Mouse (Mus musculus): ENCODE measurements at regions not wholly inside any gene's neighbourhood (a gene's known extent, or its start where the extent isn't known, plus 50 kb on each side); places are given as distances from the start of the nearest gene placed in this dataset.

DNA sequence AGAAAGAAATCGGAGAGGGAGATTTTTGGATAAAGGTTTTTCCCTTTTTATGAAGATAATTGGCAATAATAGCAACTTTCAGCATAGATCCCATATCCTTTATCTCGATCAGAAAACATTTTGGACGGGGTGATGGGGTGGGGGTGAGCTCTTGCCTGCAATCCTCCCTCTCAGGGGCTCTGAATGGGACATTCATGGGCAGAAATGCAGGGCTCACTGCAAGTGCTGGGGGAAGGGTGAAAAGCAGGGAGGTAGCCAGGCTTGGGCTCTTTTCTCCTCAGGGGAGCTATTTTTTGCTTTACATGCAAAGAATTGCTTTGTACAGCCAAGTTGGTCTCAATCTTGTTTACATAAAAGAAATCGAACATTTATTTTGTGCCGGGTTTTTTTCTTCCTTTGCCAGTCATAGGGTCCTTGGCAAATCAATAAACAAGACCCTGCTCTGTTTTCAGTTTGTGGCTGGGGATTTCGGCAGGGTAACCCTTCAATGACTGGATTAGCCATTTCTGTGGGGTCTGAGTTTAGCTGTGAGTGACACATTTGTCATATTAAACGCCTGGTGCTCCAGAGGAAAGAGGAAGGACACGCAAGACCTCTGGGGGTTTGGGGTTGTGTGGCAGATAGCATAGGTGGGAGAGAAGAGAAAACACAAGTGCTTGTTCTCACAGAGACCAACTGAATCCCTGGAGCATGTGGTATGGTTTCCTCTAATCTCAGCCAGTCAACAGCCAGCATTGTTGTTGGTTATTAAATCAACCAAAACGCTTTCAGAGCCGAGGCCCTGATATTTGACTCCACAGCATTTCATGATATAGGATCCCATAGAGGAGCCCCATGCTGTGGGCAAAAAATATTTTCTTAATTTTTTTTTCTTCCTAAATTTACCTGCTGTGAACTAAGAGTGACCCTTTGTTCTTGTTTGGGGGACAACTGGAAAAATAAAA, 96.8 kb upstream of the Bmper start:
- no peak for DNase-seq (ENCODE audit: extremely low spot score in 1 of 2, low spot score in 1 of 2)

DNA sequence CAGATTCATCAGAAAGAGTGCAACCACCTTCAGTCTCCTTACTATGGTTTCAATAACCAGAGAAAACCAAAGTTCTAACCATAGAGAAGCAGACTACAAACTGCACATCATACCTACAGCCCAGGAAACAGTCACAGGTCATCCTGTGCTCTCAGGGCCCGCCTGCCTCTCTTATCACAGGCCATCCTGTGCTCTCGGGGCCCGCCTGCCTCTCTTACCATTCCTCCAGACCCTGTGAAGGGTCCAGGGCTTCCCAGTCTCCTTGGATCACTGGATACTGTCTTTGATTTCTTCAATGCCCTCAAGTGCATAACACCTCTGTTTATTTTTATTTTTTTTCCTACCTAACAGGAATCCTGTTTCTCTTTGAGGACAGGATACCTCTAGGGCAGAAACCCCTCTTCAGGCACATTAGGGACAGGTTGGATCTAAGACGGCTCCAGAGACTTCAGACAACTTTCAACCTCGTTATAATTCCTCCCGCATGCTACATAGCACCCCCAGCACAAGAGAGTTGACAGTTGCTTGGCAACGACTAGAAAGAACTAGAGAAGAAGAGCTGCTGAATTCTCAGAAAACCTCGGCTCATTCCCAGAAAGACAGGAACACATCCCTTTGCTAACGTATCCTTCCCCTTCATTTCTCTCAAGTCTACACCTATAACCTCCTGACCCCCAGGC, 95.4 kb upstream of the Bmper start:
- DNase-seq (ENCODE audit: extremely low spot score in 1 of 2, low spot score in 1 of 2), result no peak

DNA sequence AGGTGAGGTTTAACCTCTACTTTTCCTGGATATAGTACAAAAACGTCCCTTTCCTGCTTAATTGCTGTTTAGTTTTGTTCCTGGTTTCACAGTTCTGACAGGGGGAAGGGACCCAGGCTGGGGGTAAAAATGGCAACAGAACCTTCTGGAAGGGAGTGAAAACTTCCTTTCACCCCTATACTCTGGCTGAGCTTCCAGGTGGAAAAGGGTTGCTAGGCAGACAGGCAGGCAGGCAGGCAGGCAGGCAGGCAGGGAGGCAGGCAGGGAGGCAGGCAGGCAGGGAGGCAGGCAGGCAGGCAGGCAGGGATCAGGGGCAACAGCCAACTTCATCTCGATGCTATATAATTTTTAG, 94.9 kb upstream of the Bmper start:
- no peak for DNase-seq (ENCODE audit: extremely low spot score in 1 of 2, low spot score in 1 of 2)

DNA sequence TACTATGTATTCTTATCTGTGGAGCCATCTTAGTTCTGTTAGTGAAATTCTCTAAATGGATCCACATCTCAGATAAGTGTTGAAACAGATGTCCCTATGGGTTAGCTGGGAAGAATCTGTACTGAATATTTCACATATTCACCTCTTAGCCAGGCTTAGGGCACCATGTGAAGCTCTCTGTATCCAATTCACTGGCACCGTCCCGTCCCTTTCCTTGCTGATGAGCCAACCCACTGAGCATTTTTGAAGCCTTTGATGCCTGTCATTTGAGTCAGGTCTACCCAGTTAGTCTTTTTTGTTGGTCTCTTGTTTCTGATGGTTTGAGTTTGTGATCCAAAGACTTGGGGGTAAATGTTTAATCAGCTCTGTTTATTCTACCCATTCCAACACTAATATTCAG, 88.9 kb upstream of the Bmper start:
- no peak for DNase-seq (ENCODE audit: extremely low spot score in 1 of 2, low spot score in 1 of 2)

DNA sequence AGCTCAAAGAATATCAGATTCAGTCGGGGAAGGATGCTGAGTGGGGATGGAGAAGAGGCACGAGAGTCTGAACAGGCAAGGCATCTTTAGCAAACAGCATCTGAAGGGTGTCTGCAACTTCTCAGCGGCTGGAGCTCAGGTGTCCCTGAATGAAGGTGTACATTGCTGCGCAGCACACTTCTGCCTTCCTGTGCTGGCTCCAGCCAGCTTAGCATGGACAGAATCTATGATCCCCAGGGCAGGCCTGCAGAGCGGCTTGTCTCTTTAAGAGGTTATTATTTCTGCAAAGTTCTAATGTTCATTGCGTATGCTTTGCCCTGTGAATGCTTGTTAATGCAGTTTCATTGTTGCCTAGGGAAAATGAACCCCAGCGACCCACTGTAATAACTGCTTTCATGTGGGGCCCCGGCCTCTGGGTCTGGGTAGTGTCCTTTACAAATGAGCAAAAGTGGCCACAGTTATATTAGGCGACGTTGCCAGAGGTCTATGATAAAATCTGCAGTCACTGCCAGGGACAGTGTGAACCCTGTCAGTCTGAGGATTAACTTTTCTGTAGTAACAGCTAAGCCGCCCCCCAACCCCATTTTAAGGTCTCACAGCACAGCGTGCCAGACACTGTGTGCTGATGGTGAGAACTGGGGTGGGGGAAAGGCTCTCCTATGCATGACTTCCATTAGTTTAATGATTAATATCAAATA, 88.3 kb upstream of the Bmper start:
- DNase-seq (ENCODE audit: extremely low spot score in 1 of 2, low spot score in 1 of 2), result no peak

DNA sequence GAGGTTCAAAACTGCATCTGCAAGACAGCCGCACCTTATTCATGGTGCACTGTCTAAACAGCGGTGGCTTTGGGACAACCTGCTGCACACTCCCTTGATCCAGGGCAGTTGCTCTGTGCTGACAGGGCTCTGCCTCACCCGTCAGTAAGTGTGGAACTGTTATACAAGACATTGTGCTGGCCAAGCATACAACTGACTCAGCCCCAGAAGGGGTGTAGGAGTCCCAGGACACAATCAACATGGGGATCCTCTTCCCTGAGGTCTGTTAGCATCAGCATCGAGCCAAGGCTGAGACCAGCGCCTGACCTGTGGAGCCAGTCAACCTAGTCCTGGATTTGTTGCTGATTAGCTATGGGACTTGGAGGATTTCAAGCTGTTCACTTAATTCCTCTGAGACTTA, 86.4 kb upstream of the Bmper start:
- no peak for DNase-seq (ENCODE audit: extremely low spot score in 1 of 2, low spot score in 1 of 2)

DNA sequence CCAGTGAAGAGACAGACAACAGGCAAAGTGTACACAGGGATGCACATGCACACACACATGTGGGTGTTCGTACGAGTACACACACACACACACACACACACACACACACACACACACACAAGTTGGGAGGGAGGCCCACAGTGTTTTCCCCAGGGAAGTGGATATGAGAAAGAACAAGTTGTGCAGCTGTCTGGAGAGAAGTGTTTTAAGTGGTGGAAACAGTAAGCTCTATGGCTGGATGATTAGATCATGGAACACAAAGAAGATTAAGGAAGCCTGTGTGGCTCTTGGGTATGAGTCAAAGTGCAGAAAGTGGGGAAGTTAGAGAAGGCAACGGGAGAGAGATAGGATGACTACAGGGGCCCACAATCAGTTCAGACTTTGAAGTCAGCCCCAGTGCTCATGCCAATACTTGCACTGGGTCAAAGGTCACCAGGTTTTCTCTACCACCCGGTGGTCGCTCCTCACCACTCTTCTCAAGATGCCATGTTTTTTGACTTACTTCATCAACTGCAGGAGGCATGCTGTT, 85.1 kb upstream of the Bmper start:
- no peak for DNase-seq (ENCODE audit: extremely low spot score in 1 of 2, low spot score in 1 of 2)

DNA sequence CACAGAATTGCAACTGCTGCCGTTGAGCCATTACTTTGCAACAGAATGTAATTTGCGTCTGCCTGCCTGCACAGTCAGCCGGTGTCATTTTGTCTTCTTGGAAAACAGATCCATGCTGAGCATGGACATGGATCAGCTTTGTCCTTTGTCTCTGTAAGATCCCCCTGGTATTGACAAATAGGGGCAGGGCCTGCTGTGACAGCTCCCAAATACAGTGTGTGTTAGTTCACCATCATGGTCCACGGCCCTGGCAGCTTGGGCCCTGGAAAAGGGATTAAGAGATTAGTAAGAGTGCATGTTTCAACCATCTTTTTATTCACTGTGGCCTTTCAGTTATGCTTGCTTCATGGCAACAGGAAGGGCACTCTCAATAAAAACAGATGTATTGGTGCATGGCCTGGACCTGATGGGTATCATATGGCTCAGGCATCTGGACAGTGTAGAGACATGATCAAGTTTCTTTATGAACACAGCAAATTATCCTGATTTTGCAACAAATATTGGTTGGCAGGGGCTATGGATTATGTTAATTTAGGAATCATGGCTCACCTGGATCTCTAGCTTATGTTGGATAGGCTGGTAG, 83.2 kb upstream of the Bmper start:
- no peak for DNase-seq (ENCODE audit: extremely low spot score in 1 of 2, low spot score in 1 of 2)

DNA sequence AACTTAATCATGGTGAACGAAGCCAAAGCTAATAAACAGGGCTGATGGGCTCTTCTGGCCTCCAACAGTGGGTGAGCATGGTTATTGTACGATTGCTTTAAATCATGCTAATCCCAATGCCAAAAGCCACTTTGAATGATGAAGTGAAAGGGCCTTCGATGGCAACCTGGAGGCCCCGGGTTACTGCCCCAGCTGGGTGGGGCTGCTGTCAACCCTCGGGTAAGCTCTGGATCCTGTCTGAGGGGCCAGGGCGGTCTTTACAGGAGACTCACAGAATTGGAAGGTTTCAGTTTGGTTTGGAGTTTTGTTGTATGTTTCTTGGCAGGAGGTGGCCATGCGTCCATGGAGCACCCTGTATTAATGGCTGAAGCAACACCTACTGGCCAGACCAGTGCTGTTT, 78.6 kb upstream of the Bmper start:
- no peak for DNase-seq (ENCODE audit: extremely low spot score in 1 of 2, low spot score in 1 of 2)

DNA sequence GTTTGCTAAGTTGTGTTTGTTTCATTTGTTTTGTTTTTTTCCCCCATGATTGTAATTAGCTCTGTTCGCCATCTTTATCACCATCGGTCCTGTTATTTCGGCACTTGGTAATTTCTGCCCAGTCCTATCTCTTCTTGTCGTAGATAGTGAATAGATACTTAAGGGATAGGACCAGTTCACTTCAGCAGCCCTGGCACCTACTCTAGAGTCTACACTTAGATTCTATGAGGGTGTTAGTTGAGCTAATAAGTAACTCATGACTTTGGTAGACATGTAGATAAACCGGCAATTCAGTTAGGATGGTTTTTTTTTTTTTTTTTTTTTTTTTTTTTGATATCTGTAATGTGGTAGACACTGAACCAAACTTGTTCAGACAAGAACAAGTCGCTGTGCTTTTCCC, 72.5 kb upstream of the Bmper start:
- DNase-seq (ENCODE audit: extremely low spot score in 1 of 2, low spot score in 1 of 2), result no peak

DNA sequence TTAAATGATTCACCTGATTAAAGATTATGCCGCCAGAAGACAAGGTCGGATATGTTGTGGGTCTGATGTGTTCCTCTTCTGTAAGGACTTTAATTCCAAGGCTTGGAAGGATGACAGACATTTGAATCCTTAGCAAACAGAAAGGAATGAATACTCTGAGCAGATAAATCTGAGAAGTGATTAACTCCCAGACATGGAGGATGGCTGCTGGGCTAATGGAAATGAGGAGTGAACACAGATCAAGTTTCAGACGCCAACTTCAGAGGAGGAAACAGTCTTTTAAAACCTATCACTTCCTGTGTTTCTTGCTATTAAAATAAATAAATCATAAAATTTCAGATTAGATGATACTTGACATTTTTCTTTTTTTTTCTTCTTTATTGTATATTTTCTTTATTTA, 72.0 kb upstream of the Bmper start:
- no peak for DNase-seq (ENCODE audit: extremely low spot score in 1 of 2, low spot score in 1 of 2)

DNA sequence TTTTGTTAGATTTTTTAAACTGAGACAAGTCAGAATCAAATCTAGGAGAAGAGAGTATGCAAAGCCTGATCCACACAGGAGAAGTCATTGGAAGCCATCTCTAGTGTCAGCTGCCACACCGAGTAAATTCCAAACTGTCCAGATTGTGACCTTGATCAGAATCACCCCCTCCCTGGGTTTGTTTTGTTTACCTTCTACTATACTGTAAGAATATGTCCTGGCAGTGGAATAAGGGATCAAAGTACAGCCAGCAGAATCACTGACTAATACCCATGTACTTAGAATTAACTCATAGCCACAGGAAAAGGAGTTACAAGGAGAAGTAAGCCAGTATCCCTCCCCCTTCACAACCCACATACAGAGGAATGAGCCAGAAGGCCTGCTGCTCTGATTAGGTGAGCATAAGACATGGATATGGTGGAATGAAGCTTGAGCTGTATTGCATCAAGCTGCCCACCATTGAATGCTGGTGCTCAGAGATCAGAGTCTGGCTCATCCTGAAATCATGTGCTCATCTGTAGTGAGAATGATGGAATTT, 70.9 kb upstream of the Bmper start:
- DNase-seq (ENCODE audit: extremely low spot score in 1 of 2, low spot score in 1 of 2), result no peak

DNA sequence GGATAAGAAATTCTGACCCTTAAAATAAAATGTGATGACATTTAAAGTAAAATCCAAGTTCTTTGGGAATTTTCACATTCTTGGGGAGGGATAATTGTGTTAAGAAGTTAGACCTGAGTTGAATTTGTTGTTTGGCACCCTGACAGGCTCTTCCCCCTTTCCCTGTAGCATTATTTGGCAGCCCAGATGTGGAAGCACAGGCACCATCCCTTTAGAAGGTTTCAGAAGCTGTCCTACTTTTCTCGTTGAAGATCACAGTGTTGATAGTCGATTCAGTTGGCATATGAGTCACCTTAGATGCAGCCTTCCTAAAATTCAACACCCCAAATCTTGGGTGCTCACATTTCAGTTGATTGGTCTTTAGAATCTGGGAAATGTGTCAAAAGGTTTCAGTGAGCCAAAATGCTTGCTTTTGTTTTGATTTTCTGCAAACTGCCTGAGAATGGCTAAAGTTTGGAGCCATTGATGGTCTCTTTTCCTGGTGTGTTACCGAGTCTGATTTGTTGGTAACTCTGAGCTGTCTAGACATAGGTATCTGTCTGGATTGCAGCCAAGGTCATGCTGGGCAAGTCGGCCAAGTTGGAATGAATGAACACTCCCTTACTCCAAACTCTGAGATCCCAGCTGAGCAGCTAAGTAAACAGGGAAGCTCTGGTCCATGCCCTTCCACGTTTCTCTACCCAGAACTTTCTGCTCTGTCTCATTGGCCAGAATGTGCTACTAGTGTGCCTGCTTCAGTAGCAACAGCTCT, 65.9 kb upstream of the Bmper start:
- DNase-seq (ENCODE audit: extremely low spot score in 1 of 2, low spot score in 1 of 2), result no peak

DNA sequence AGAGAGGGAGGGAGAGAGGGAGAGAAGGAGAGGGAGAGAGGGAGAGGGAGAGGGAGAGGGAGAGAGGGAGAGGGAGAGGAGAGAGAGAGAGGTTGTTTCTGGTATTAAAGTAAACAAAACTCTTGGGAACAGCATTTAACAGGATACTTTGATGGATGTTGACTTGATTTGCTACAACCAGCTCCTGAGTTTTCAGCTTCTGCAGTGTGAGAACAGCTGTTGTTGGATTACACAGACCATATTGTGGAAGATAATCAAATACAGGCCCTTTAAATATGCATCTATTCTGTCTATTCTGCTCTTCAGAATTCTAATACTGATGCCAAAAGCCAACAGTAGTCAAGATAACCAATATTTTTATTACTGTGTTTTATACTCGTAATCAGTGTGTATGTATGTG, 64.4 kb upstream of the Bmper start:
- no peak for DNase-seq (ENCODE audit: extremely low spot score in 1 of 2, low spot score in 1 of 2)

DNA sequence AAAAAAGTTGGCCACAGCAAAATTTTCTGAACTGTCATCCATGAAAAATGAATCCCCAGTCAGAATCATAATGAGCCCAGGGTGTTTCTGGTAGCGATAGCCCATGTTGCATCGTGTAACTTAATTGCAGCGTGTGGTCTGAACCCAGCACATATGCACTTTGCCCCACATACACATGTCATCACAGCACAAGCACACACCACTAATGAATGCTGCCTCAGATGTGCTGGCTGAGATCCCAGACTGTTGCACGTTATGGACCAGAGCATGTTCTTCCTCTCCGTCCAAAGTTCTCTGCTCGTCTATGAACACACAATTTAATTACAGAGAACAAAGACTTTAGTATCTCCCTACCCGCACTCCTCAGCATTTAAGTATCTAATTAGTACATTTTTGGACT, 61.5 kb upstream of the Bmper start:
- DNase-seq (ENCODE audit: extremely low spot score in 1 of 2, low spot score in 1 of 2), result no peak

DNA sequence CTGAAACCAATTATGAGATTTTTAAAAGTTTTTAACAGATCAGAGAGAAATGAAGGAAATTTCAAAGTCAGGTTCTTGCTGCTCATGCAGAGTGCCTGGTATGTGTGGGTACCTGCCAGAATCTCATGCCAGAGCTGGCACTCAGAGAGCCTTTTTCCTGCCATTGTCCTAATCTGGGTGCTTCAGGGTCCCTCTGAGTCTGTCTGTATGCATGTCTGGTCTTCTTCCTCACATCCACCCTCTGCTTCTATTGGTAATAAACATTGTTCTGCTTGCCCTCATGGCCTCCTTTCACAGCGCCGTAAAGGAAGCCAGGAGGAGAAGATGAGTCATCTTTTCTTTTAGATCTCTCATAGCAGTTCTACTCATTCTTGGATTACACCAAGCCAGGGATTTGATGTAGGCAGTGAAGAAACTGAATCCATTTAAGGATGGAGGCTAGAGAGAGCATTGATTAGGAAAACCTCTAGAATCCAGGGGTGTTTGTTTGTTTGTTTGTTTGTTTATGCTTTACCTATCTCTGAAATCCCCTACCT, 55.8 kb upstream of the Bmper start:
- DNase-seq (ENCODE audit: extremely low spot score in 1 of 2, low spot score in 1 of 2), result no peak

DNA sequence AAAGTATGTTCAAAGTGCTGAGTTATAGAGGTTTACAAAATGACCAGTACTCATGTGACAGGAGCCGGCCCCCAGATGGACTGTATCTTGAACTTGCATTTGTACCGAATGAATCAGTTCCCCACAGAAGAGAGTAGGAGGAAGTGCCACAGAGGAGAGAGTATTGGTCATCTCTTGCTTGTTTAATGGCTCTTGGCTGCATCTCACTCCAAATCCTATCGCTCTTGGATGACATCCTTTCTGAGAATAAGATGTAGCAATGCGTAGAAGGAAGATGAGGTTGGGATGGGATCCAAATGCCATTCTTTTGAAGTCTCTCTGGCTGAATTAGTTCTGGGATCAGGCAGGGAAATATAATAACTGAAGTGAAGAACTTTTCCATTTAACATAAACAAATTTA, 55.2 kb upstream of the Bmper start:
- DNase-seq (ENCODE audit: extremely low spot score in 1 of 2, low spot score in 1 of 2), result no peak

DNA sequence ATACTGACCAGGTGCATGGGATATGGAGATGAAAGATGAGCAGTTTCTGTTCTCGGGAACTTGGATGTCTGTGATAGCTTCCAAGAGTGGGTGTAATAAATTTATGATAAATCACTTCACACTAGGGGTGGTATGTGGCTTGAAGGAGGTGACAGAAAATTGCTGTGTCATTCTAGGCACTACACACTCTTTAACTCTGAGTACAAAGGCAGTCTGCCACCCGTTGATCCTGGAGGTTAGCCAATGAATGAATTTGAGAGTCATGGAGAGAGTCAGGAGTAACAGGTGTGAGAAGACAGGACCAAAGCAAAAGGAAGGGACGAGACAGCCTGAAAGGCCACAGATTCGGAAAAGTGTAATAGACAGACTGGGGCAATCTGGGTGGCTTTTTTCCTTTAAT, 54.7 kb upstream of the Bmper start:
- no peak for DNase-seq (ENCODE audit: extremely low spot score in 1 of 2, low spot score in 1 of 2)

DNA sequence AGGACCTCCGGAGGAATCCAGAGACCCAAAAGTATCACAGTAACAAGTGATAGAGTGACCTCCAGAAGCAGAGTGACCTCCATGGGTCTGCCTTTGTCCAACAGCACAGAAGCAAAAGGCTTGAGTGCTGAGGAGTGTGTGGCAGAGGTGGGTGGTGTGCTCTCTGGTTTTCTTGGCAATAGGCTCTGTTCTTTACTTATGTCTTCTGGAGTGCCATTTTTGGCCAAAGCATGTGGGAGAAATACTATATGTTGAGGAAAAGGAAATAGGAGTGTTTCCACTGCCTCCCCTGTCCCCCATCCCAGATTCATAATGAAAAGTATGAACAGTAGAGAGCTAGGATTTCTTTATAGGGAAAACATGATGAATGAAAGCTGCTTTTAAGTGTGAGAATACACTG, 51.5 kb upstream of the Bmper start:
- no peak for DNase-seq (ENCODE audit: extremely low spot score in 1 of 2, low spot score in 1 of 2)

Measured in layer of hippocampus, postnatal 25 days (tissue).